Mouse (Mus musculus): Measurements from ENCODE around the gene Hoxc13.

Gene Hoxc13

GRCm38 (mm10) chr15:102963259-102963658 is 42.4 kb downstream of the Hoxc13 start:
- in situ Hi-C loops (cut with MboI, MseI), result no loop called here

GRCm38 (mm10) chr15:102963671-102964640 is 43.1 kb downstream of the Hoxc13 start:
- in situ Hi-C loops (cut with MboI, MseI), result no loop called here

- in situ Hi-C loops (cut with MboI, MseI), result no loop called here
These were observed 44.3 kb downstream of the Hoxc13 start for GRCm38 (mm10) chr15:102965003-102965891.

GRCm38 (mm10) chr15:102965892-102966775 is 45.2 kb downstream of the Hoxc13 start:
- in situ Hi-C loops (cut with MboI, MseI), result no loop called here

GRCm38 (mm10) chr15:102966776-102967311 is 45.9 kb downstream of the Hoxc13 start, which contains the start of gene Hoxc10:
Gene Hoxc10 (plus strand): TSS chr15:102966796.
- in situ Hi-C loops (cut with MboI, MseI), result no loop called here

GRCm38 (mm10) chr15:102967312-102967510 is 46.3 kb downstream of the Hoxc13 start, which contains the start of gene Hoxc5:
Gene Hoxc5 (plus strand): TSS chr15:102967443.
- in situ Hi-C loops (cut with MboI, MseI), result no loop called here

GRCm38 (mm10) chr15:102967511-102968397 is 46.9 kb downstream of the Hoxc13 start:
- in situ Hi-C loops (cut with MboI, MseI), result no loop called here

- in situ Hi-C loops (cut with MboI, MseI), result no loop called here
These were observed 48.4 kb downstream of the Hoxc13 start for GRCm38 (mm10) chr15:102969296-102969695.

GRCm38 (mm10) chr15:102970740-102971139 is 49.8 kb downstream of the Hoxc13 start:
- in situ Hi-C loops (cut with MboI, MseI), result no loop called here

GRCm38 (mm10) chr15:102972254-102972653 is 51.4 kb downstream of the Hoxc13 start:
- in situ Hi-C loops (cut with MboI, MseI), result no loop called here

GRCm38 (mm10) chr15:102972753-102973152 is 51.9 kb downstream of the Hoxc13 start:
- in situ Hi-C loops (cut with MboI, MseI), result no loop called here

- in situ Hi-C loops (cut with MboI, MseI), result no loop called here
These were observed 54.1 kb downstream of the Hoxc13 start for GRCm38 (mm10) chr15:102975034-102975433.

- in situ Hi-C loops (cut with MboI, MseI), result no loop called here
These were observed 54.8 kb downstream of the Hoxc13 start for GRCm38 (mm10) chr15:102975688-102976111.

- in situ Hi-C loops (cut with MboI, MseI), result no loop called here
These were observed 55.3 kb downstream of the Hoxc13 start, which contains the start of gene Hoxc9 for GRCm38 (mm10) chr15:102976171-102976570. Gene Hoxc9 (plus strand): TSS chr15:102976439.

- in situ Hi-C loops (cut with MboI, MseI), result no loop called here
These were observed 55.9 kb downstream of the Hoxc13 start for GRCm38 (mm10) chr15:102976631-102977422.

GRCm38 (mm10) chr15:102977423-102977974 is 56.6 kb downstream of the Hoxc13 start:
- in situ Hi-C loops (cut with MboI, MseI), result no loop called here

All from T-helper 17 cell (primary cell).